Mouse (Mus musculus) CH12.LX (cell line): ENCODE data around the gene Ppan. TPM values are rescaled to one million over a fixed set of nuclear protein-coding genes. Genes with fewer than 3 reads are reported as not detected.

Experiments used
- DNase-seq: peaks from one replicate; pipeline ENCODE4 v3.0.0-alpha.2; 2013; ENCODE audit errors: extremely low read depth
- H3K27ac ChIP-seq: 2 replicates; pipeline ENCODE4 v1.5.1; 2012; ENCODE audit warnings: low read depth, mild to moderate bottlenecking, control low read depth, moderate library complexity; ENCODE audit not compliant: insufficient read depth
- H3K27me3 ChIP-seq: replicated peaks from 2 replicates; pipeline ENCODE3; 2012; ENCODE audit warnings: inconsistent platforms
- H3K36me3 ChIP-seq, 2 experiments: replicated peaks in 1 of 2; 2 replicates each; pipeline versions ENCODE3 to v1.6.1; 2012; ENCODE audit warnings: inconsistent platforms in 1 of 2, low read length in 1 of 2, mild to moderate bottlenecking in 1 of 2, mixed read lengths in 1 of 2, moderate library complexity in 1 of 2; ENCODE audit not compliant: control insufficient read depth in 1 of 2, insufficient read depth in 1 of 2
- H3K4me1 ChIP-seq, 2 experiments: 2 replicates each; pipeline ENCODE4 v1.6.1; 2012; ENCODE audit warnings: inconsistent platforms in 1 of 2, moderate library complexity in 1 of 2; ENCODE audit not compliant: insufficient read depth in 2 of 2, control insufficient read depth in 1 of 2
- H3K4me2 ChIP-seq: 2 replicates; pipeline ENCODE4 v1.6.1; 2012; ENCODE audit warnings: low read depth, mild to moderate bottlenecking, control low read depth; ENCODE audit not compliant: poor library complexity, insufficient read depth, severe bottlenecking
- H3K4me3 ChIP-seq, 3 experiments: fragments of 150-350 bp in 1 of 3; sonication (generic) in 1 of 3; replicated peaks in 1 of 3; 2 replicates each; pipeline versions ENCODE3 to v1.5.1; 2011 to 2012; ENCODE audit warnings: low read depth in 2 of 3, low read length in 2 of 3, mild to moderate bottlenecking in 2 of 3, moderate library complexity in 2 of 3, control low read depth in 1 of 3, improper control_type of control experiment in 1 of 3, inconsistent platforms in 1 of 3, mixed read lengths in 1 of 3; ENCODE audit not compliant: poor library complexity in 1 of 3
- H3K79me2 ChIP-seq: replicated peaks from 2 replicates; pipeline ENCODE4 v1.6.1; 2012; ENCODE audit warnings: mild to moderate bottlenecking, moderate library complexity; ENCODE audit not compliant: control insufficient read depth, poor library complexity, insufficient read depth, severe bottlenecking; ENCODE audit errors: extremely low read depth
- H3K9ac ChIP-seq: 2 replicates; pipeline ENCODE4 v1.6.1; 2012; ENCODE audit warnings: low read depth, mild to moderate bottlenecking, control low read depth, moderate library complexity; ENCODE audit not compliant: insufficient read depth
- H3K9me3 ChIP-seq: replicated peaks from 2 replicates; pipeline ENCODE3; 2012; ENCODE audit warnings: low read length, inconsistent platforms, mixed read lengths
- BHLHE40 ChIP-seq: IDR thresholded peaks from 2 replicates; pipeline ENCODE4 v1.6.1; 2011; ENCODE audit warnings: mild to moderate bottlenecking, low read depth, low read length, improper control_type of control experiment
- CHD1 ChIP-seq: IDR thresholded peaks from 2 replicates; pipeline ENCODE4 v1.6.1; 2012; ENCODE audit warnings: low read depth, low read length, improper control_type of control experiment, inconsistent platforms
- CHD2 ChIP-seq: IDR thresholded peaks from 2 replicates; pipeline ENCODE4 v1.6.1; 2011; ENCODE audit warnings: low read length, improper control_type of control experiment
- CTCF ChIP-seq, 2 experiments: IDR thresholded peaks in 1 of 2; conservative IDR thresholded peaks in 1 of 2; 2 replicates each; pipeline ENCODE4 v1.5.1; 2011 to 2012; ENCODE audit warnings: low read depth in 2 of 2, low read length in 2 of 2, improper control_type of control experiment in 1 of 2, inconsistent platforms in 1 of 2, mild to moderate bottlenecking in 1 of 2, moderate library complexity in 1 of 2
- E2F4 ChIP-seq: IDR thresholded peaks from 2 replicates; pipeline ENCODE4 v1.6.1; 2011; ENCODE audit warnings: low read depth, low read length, improper control_type of control experiment; ENCODE audit not compliant: insufficient replicate concordance
- ELF1 ChIP-seq: IDR thresholded peaks from 2 replicates; pipeline ENCODE4 v1.6.1; 2014; ENCODE audit warnings: low read depth, mild to moderate bottlenecking, inconsistent platforms, low read length, improper control_type of control experiment
- EP300 ChIP-seq: IDR thresholded peaks from 2 replicates; pipeline ENCODE4 v1.6.1; 2011; ENCODE audit warnings: low read length, improper control_type of control experiment
- ETS1 ChIP-seq: conservative IDR thresholded peaks from 2 replicates; pipeline ENCODE4 v1.6.1; 2012; ENCODE audit warnings: low read depth, mild to moderate bottlenecking, inconsistent platforms, low read length, improper control_type of control experiment, moderate library complexity
- GABPA ChIP-seq: IDR thresholded peaks from 2 replicates; pipeline ENCODE4 v1.6.1; 2012; ENCODE audit warnings: low read depth, low read length, improper control_type of control experiment, inconsistent platforms; ENCODE audit not compliant: insufficient replicate concordance
- HCFC1 ChIP-seq: IDR thresholded peaks from 2 replicates; pipeline ENCODE4 v1.6.1; 2012; ENCODE audit warnings: low read depth, mild to moderate bottlenecking, inconsistent platforms, low read length, improper control_type of control experiment
- JUN ChIP-seq: IDR thresholded peaks from 2 replicates; pipeline ENCODE4 v1.6.1; 2011; ENCODE audit warnings: low read depth, mild to moderate bottlenecking, low read length, improper control_type of control experiment, moderate library complexity; ENCODE audit not compliant: insufficient read depth
- JUND ChIP-seq: conservative IDR thresholded peaks from 2 replicates; pipeline ENCODE4 v1.6.1; 2011; ENCODE audit warnings: low read depth, low read length, improper control_type of control experiment
- MAFK ChIP-seq: IDR thresholded peaks from 2 replicates; pipeline ENCODE4 v1.6.1; 2011; ENCODE audit warnings: low read length, improper control_type of control experiment; ENCODE audit not compliant: insufficient replicate concordance
- MAZ ChIP-seq: IDR thresholded peaks from 2 replicates; pipeline ENCODE4 v1.6.1; 2012; ENCODE audit warnings: low read depth, mild to moderate bottlenecking, inconsistent platforms, low read length, improper control_type of control experiment, moderate library complexity
- MEF2A ChIP-seq: IDR thresholded peaks from 2 replicates; pipeline ENCODE4 v1.6.1; 2014; ENCODE audit warnings: low read depth, mild to moderate bottlenecking, inconsistent platforms, low read length, improper control_type of control experiment, borderline replicate concordance
- MXI1 ChIP-seq: IDR thresholded peaks from 2 replicates; pipeline ENCODE4 v1.6.1; 2011; ENCODE audit warnings: mild to moderate bottlenecking, low read depth, low read length, improper control_type of control experiment
- MYC ChIP-seq: IDR thresholded peaks from 2 replicates; pipeline ENCODE4 v1.6.1; 2011; ENCODE audit warnings: low read depth, mild to moderate bottlenecking, improper control_type of control experiment, low read length
- NELFE ChIP-seq: IDR thresholded peaks from 2 replicates; pipeline ENCODE4 v1.6.1; 2011; ENCODE audit warnings: low read depth, low read length, improper control_type of control experiment
- NRF1 ChIP-seq: IDR thresholded peaks from 2 replicates; pipeline ENCODE4 v1.6.1; 2014; ENCODE audit warnings: low read depth, mild to moderate bottlenecking, inconsistent platforms, low read length, improper control_type of control experiment, moderate library complexity
- PAX5 ChIP-seq: IDR thresholded peaks from 2 replicates; pipeline ENCODE4 v1.6.1; 2012; ENCODE audit warnings: low read length, inconsistent platforms, mixed read lengths
- POLR2A ChIP-seq: IDR thresholded peaks from 2 replicates; pipeline ENCODE4 v1.6.1; 2011; ENCODE audit warnings: low read depth, mild to moderate bottlenecking, improper control_type of control experiment, low read length
- POLR2AphosphoS2 ChIP-seq: IDR thresholded peaks from 2 replicates; pipeline ENCODE4 v1.6.1; 2011; ENCODE audit warnings: low read depth, low read length, improper control_type of control experiment
- SIN3A ChIP-seq: IDR thresholded peaks from 2 replicates; pipeline ENCODE4 v1.6.1; 2012; ENCODE audit warnings: low read length, improper control_type of control experiment, inconsistent platforms
- TCF12 ChIP-seq: IDR thresholded peaks from 2 replicates; pipeline ENCODE4 v1.6.1; 2014; ENCODE audit warnings: low read depth, mild to moderate bottlenecking, inconsistent platforms, low read length, improper control_type of control experiment
- UBTF ChIP-seq: IDR thresholded peaks from 2 replicates; pipeline ENCODE4 v1.6.1; 2012; ENCODE audit warnings: low read depth, mild to moderate bottlenecking, inconsistent platforms, low read length, improper control_type of control experiment, moderate library complexity
- USF2 ChIP-seq: conservative IDR thresholded peaks from 2 replicates; pipeline ENCODE4 v1.6.1; 2011; ENCODE audit warnings: low read depth, low read length, improper control_type of control experiment
- ZC3H11A ChIP-seq: IDR thresholded peaks from 2 replicates; pipeline ENCODE4 v1.6.1; 2012; ENCODE audit warnings: low read depth, mild to moderate bottlenecking, inconsistent platforms, low read length, improper control_type of control experiment
- ZKSCAN1 ChIP-seq: IDR thresholded peaks from 2 replicates; pipeline ENCODE4 v1.6.1; 2012; ENCODE audit warnings: low read depth, inconsistent platforms, low read length, improper control_type of control experiment, borderline replicate concordance
- ZNF384 ChIP-seq: IDR thresholded peaks from 2 replicates; pipeline ENCODE4 v1.6.1; 2012; ENCODE audit warnings: low read depth, low read length, improper control_type of control experiment, inconsistent platforms
- dilution Hi-C: fragments of 300-500 bp; cut with MboI; formaldehyde crosslinking; loops from 2 replicates; pipeline ENCODE4 v1.14.3; 2020; ENCODE audit warnings: low sequenced_read_pairs; ENCODE audit not compliant: extremely low pct_unique_long_range_greater_than_20kb, extremely low pct_ligation_motif_present
- in situ Hi-C: fragments of 300-500 bp; cut with MboI; formaldehyde crosslinking; loops from 3 replicates; pipeline ENCODE4 v1.14.3; 2019; ENCODE audit warnings: low sequenced_read_pairs, low pct_ligation_motif_present, low pct_unique_long_range_greater_than_20kb, mixed read lengths
- polyA plus RNA-seq: library from polyadenylated mRNA; unstranded; fragments of >175 nt; gene quantifications from 2 replicates; pipeline ENCODE4 v1.2.1, GENCODE M21; 2012; ENCODE audit warnings: low read depth; ENCODE audit not compliant: insufficient read length
- total RNA-seq, 2 experiments: library from RNA; depleted of rRNA; stranded (reverse); fragments of 300-350 nt in 1 of 2; fragments of >200 nt in 1 of 2; gene quantifications; 2 replicates each; pipeline ENCODE4 v1.2.3; 2012 to 2014

Ppan gene
- total and polyA plus RNA-seq, 3 experiments = 272 to 359 (median 346) TPM

GRCm38 (mm10) chr9:20897736-20898510 is 9.9 kb downstream of the Ppan start:
- Histone ChIP-seq H3K27ac (peak overlapping the region; percentile 32; the same call in 1 of the 2 replicates), H3K79me2 (peaks cover 30% of the 10 kb centered on the region), H3K4me2 (peak overlapping the region; percentile 85), H3K9ac (peak overlapping the region; percentile 92), H3K4me3 (peak overlapping the region; percentile 85 to 99 (median 97)), H3K36me3 (peaks cover 38 to 48% of the 10 kb centered on the region in 2 experiments), H3K4me1 (peaks cover 12 to 24% of the 10 kb centered on the region in 2 experiments), H3K9me3 (no peaks in the 10 kb centered on the region), H3K27me3 (no peaks in the 10 kb centered on the region)
- no peak for DNase-seq
- TF ChIP-seq CTCF (conservative IDR thresholded peaks at IDR 0.05 in 1 of 2, IDR thresholded peaks at IDR 0.05 in 1 of 2; ENCODE audit: low read depth in 2 of 2, low read length in 2 of 2) (no peak), POLR2A (no peak), ELF1 (no peak), E2F4 (no peak), USF2 (no peak), HCFC1 (no peak), POLR2AphosphoS2 (no peak), NRF1 (no peak), ZC3H11A (no peak), GABPA (no peak), CHD2 (no peak), NELFE (no peak), SIN3A (no peak), PAX5 (no peak), JUN (no peak), EP300 (no peak), TCF12 (no peak), BHLHE40 (no peak), CHD1 (no peak)
- dilution Hi-C loops = no loop called here
- in situ Hi-C loops = no loop called here

- Histone ChIP-seq H3K4me3 (peak within 1 kb of the TSS; percentile 85 to 99 (median 97)), H3K79me2 (peaks cover 30% of the 10 kb centered on the region), H3K9me3 (no peaks in the 10 kb centered on the region), H3K4me2 (peak within 1 kb of the TSS; percentile 85), H3K27ac (peak within 1 kb of the TSS; percentile 32; the same call in 1 of the 2 replicates), H3K36me3 (peaks cover 32 to 46% of the 10 kb centered on the region in 2 experiments), H3K4me1 (peaks cover 12 to 24% of the 10 kb centered on the region in 2 experiments), H3K27me3 (no peaks in the 10 kb centered on the region), H3K9ac (peak within 1 kb of the TSS; percentile 92)
- dilution Hi-C loops (no loop called here), in situ Hi-C loops (no loop called here)
- DNase-seq = peak; percentile 73
- TF ChIP-seq UBTF (no peak), MAZ (no peak), SIN3A (peak; percentile 88), ZC3H11A (no peak), JUND (no peak), USF2 (no peak), E2F4 (no peak), POLR2A (peak; percentile 88), ZNF384 (no peak), MYC (peak; percentile 88), PAX5 (no peak), BHLHE40 (no peak), EP300 (no peak), ZKSCAN1 (no peak), GABPA (peak; percentile 70; the same call in 1 of the 2 replicates), MEF2A (peak; percentile 82; the same call in 1 of the 2 replicates), CHD1 (no peak), MXI1 (peak; percentile 67), ETS1 (no peak), CHD2 (no peak), MAFK (no peak), NRF1 (peak; percentile 57)
Measured at GRCm38 (mm10) chr9:20898511-20899073, 10.6 kb downstream of the Ppan start, which contains the start of gene Eif3g. Eif3g (minus strand) TSS chr9:20898623.
